Mouse (Mus musculus): Measurements from ENCODE around the gene Gm21992. TPM values are rescaled to one million over a fixed set of nuclear protein-coding genes. Genes with fewer than 3 reads are reported as not detected.

Gm21992 gene
- total RNA-seq, 1 experiment: 40.0 TPM

GRCm38 (mm10) chr19:4716756-4717155, 94.7 kb downstream of the Gm21992 start:
- Histone ChIP-seq H3K9ac (ENCODE audit: insufficient read depth, low read depth, low read length, poor library complexity, severe bottlenecking) (no peak overlapping the region), H3K27ac (ENCODE audit: insufficient read depth, low read depth, low read length, poor library complexity, severe bottlenecking) (no peak overlapping the region), H3K36me3 (ENCODE audit: control insufficient read depth, insufficient read depth, low read length, poor library complexity, severe bottlenecking) (no peaks in the 10 kb centered on the region), H3K4me3 (ENCODE audit: insufficient read depth in 1 of 2, low read depth in 1 of 2, low read length in 2 of 2, poor library complexity in 1 of 2, severe bottlenecking in 1 of 2) (no peak overlapping the region), H3K4me1 (ENCODE audit: control insufficient read depth in 2 of 2, insufficient read depth in 2 of 2, low read length in 2 of 2, poor library complexity in 1 of 2) (peaks cover 2 to 30% of the 10 kb centered on the region in 2 experiments; a peak in 3 of 4 replicates), H3K9me3 (ENCODE audit: control insufficient read depth, insufficient read depth, low read depth, low read length) (no peaks in the 10 kb centered on the region)
- DNase-seq (ENCODE audit: low read depth, low spot score): no peak
- in situ Hi-C loops (cut with MboI; ENCODE audit: low sequenced_read_pairs in 2 of 2, unreplicated experiment in 2 of 2): no loop called here
- TF ChIP-seq MAFK (IDR thresholded peaks at IDR 0.05; ENCODE audit: insufficient read depth, low read depth, low read length) (no peak), HCFC1 (IDR thresholded peaks at IDR 0.05; ENCODE audit: borderline replicate concordance, insufficient read depth, low read length) (no peak)

GRCm38 (mm10) chr19:4713886-4714285, 97.5 kb downstream of the Gm21992 start:
- in situ Hi-C loops (cut with MboI; ENCODE audit: low sequenced_read_pairs in 2 of 2, unreplicated experiment in 2 of 2): no loop called here
- Histone ChIP-seq H3K4me1 (ENCODE audit: control insufficient read depth in 2 of 2, insufficient read depth in 2 of 2, low read length in 2 of 2, poor library complexity in 1 of 2) (peaks cover 0 to 12% of the 10 kb centered on the region in 2 experiments; a peak in 2 of 4 replicates), H3K9ac (ENCODE audit: insufficient read depth, low read depth, low read length, poor library complexity, severe bottlenecking) (no peak overlapping the region), H3K36me3 (ENCODE audit: control insufficient read depth, insufficient read depth, low read length, poor library complexity, severe bottlenecking) (no peaks in the 10 kb centered on the region), H3K9me3 (ENCODE audit: control insufficient read depth, insufficient read depth, low read depth, low read length) (no peaks in the 10 kb centered on the region), H3K27ac (ENCODE audit: insufficient read depth, low read depth, low read length, poor library complexity, severe bottlenecking) (no peak overlapping the region), H3K4me3 (ENCODE audit: insufficient read depth in 1 of 2, low read depth in 1 of 2, low read length in 2 of 2, poor library complexity in 1 of 2, severe bottlenecking in 1 of 2) (no peak overlapping the region)
- no peak for TF ChIP-seq MAFK (IDR thresholded peaks at IDR 0.05; ENCODE audit: insufficient read depth, low read depth, low read length)
- DNase-seq (ENCODE audit: low read depth, low spot score): no peak

GRCm38 (mm10) chr19:4712781-4713526, 98.5 kb downstream of the Gm21992 start:
- in situ Hi-C loops (cut with MboI; ENCODE audit: low sequenced_read_pairs in 2 of 2, unreplicated experiment in 2 of 2): no loop called here
- DNase-seq (ENCODE audit: low read depth, low spot score): no peak
- 0 out of 2 replicates have a peak overlapping the region, but pooled peaks have one; percentile 65 for H3K9ac ChIP-seq (ENCODE audit: insufficient read depth, low read depth, low read length, poor library complexity, severe bottlenecking)
- no peaks in the 10 kb centered on the region for H3K36me3 ChIP-seq (ENCODE audit: control insufficient read depth, insufficient read depth, low read length, poor library complexity, severe bottlenecking)
- H3K4me3 ChIP-seq (ENCODE audit: insufficient read depth in 1 of 2, low read depth in 1 of 2, low read length in 2 of 2, poor library complexity in 1 of 2, severe bottlenecking in 1 of 2): peak overlapping the region; percentile 65 to 82
- no peak overlapping the region for H3K27ac ChIP-seq (ENCODE audit: insufficient read depth, low read depth, low read length, poor library complexity, severe bottlenecking)
- TF ChIP-seq MAFK (IDR thresholded peaks at IDR 0.05; ENCODE audit: insufficient read depth, low read depth, low read length) (no peak), HCFC1 (IDR thresholded peaks at IDR 0.05; ENCODE audit: borderline replicate concordance, insufficient read depth, low read length) (no peak), ZNF384 (IDR thresholded peaks at IDR 0.05; ENCODE audit: low read depth, low read length) (no peak), CHD2 (IDR thresholded peaks at IDR 0.05; ENCODE audit: low read depth, low read length) (no peak), ZC3H11A (IDR thresholded peaks at IDR 0.05; ENCODE audit: borderline replicate concordance, low read depth, low read length) (no peak)
- H3K4me1 ChIP-seq (ENCODE audit: control insufficient read depth in 2 of 2, insufficient read depth in 2 of 2, low read length in 2 of 2, poor library complexity in 1 of 2): peaks cover 0 to 6% of the 10 kb centered on the region in 2 experiments; a peak in 1 of 4 replicates
- no peaks in the 10 kb centered on the region for H3K9me3 ChIP-seq (ENCODE audit: control insufficient read depth, insufficient read depth, low read depth, low read length)

GRCm38 (mm10) chr19:4712156-4712780, 99.1 kb downstream of the Gm21992 start:
- in situ Hi-C loops (cut with MboI; ENCODE audit: low sequenced_read_pairs in 2 of 2, unreplicated experiment in 2 of 2): no loop called here
- H3K4me1 ChIP-seq (ENCODE audit: control insufficient read depth in 2 of 2, insufficient read depth in 2 of 2, low read length in 2 of 2, poor library complexity in 1 of 2): peaks cover 0 to 6% of the 10 kb centered on the region in 2 experiments; a peak in 1 of 4 replicates
- no peaks in the 10 kb centered on the region for H3K9me3 ChIP-seq (ENCODE audit: control insufficient read depth, insufficient read depth, low read depth, low read length)
- TF ChIP-seq MAFK (IDR thresholded peaks at IDR 0.05; ENCODE audit: insufficient read depth, low read depth, low read length): no peak
- no peak for TF ChIP-seq ZNF384 (IDR thresholded peaks at IDR 0.05; ENCODE audit: low read depth, low read length)
- no peak for TF ChIP-seq HCFC1 (IDR thresholded peaks at IDR 0.05; ENCODE audit: borderline replicate concordance, insufficient read depth, low read length)
- no peaks in the 10 kb centered on the region for H3K36me3 ChIP-seq (ENCODE audit: control insufficient read depth, insufficient read depth, low read length, poor library complexity, severe bottlenecking)
- peak overlapping the region; percentile 65 for H3K9ac ChIP-seq (ENCODE audit: insufficient read depth, low read depth, low read length, poor library complexity, severe bottlenecking)
- peak overlapping the region; percentile 65 to 82 for H3K4me3 ChIP-seq (ENCODE audit: insufficient read depth in 1 of 2, low read depth in 1 of 2, low read length in 2 of 2, poor library complexity in 1 of 2, severe bottlenecking in 1 of 2)
- no peak overlapping the region for H3K27ac ChIP-seq (ENCODE audit: insufficient read depth, low read depth, low read length, poor library complexity, severe bottlenecking)
- DNase-seq (ENCODE audit: low read depth, low spot score): no peak
